In the genomic region with DNA sequence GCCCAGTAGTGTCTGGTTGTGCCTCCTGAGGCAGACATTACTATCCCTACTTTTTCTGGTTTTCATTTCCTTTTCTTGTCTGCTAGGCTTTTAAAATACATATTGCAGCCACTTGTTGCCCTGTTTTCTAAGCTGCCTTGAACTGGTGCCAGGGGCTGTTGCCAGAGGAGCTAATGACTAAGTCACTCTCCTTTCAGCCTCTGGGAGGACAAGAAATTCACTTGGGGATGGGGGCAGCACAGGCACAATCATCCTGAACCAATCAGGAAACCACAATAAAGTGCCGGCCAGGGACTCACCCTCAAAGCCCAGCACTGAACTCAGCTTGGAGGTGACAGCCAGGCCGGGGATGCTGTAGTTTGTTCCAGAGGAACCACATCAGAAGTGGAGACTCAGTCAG, we compare ENCODE assay signal across 9 mouse cellular contexts.
DNase-seq lines count a peak whose midpoint lies in the region; ATAC-seq lines count a peak whose summit lies in the region.
"Had no signal": no experiment of that assay in that cellular context is flagged by ENCODE, and none has a peak within 500 bp of the region (broad histone marks: within the 10 kb centered on the region; RNA-seq: fewer than 3 reads in every experiment).

No protein-coding gene starts in this region.

- no peaks in the 10 kb centered on the region for H3K27me3 ChIP-seq in forebrain, embryonic 14.5 days (replicated peaks; ENCODE audit: control insufficient read depth, insufficient read depth, low read length)
- no peaks in the 10 kb centered on the region for H3K27me3 ChIP-seq in forebrain, embryonic 16.5 days (replicated peaks; ENCODE audit: control insufficient read depth, insufficient read depth, low read length)
- H3K27me3 ChIP-seq: embryonic facial prominence, embryonic 13.5 days had no signal

- H3K27ac ChIP-seq in forebrain, embryonic 14.5 days (ENCODE audit: low read depth, low read length): no peak overlapping the region
- no peak overlapping the region for H3K27ac ChIP-seq in forebrain, embryonic 16.5 days (ENCODE audit: low read length)
- H3K27ac ChIP-seq: embryonic facial prominence, embryonic 13.5 days had no signal

- ATAC-seq in forebrain, embryonic 14.5 days: no peak
- ATAC-seq in forebrain, embryonic 16.5 days: no peak

- peak; percentile 16 for DNase-seq in forebrain, embryonic 14.5 days (ENCODE audit: low spot score)
- peak; percentile 3 to 47 for DNase-seq in urinary bladder, postnatal 36 days (ENCODE audit: low spot score in 2 of 2)
- no peak for DNase-seq in urinary bladder, adult 2 months (ENCODE audit: low spot score)
- DNase-seq in kidney, postnatal 36 days: peak; percentile 41 to 66
- DNase-seq in embryo, embryonic 10 days (ENCODE audit: low spot score): no peak
- no peak for DNase-seq in spleen, postnatal 14 days (ENCODE audit: low spot score in 2 of 2)
- DNase-seq in embryo, embryonic 9.5 days (ENCODE audit: extremely low spot score): no peak

- H3K36me3 ChIP-seq in forebrain, embryonic 14.5 days (ENCODE audit: control insufficient read depth, insufficient read depth, low read length): no peaks in the 10 kb centered on the region
- no peaks in the 10 kb centered on the region for H3K36me3 ChIP-seq in forebrain, embryonic 16.5 days (ENCODE audit: control insufficient read depth, insufficient read depth)
- H3K36me3 ChIP-seq: embryonic facial prominence, embryonic 13.5 days had no signal

- no peaks in the 10 kb centered on the region for H3K4me1 ChIP-seq in forebrain, embryonic 14.5 days (ENCODE audit: control insufficient read depth, insufficient read depth, low read length)
- H3K4me1 ChIP-seq in forebrain, embryonic 16.5 days (replicated peaks; ENCODE audit: control insufficient read depth, insufficient read depth, low read length): no peaks in the 10 kb centered on the region

- H3K9me3 ChIP-seq in forebrain, embryonic 14.5 days (replicated peaks; ENCODE audit: control insufficient read depth, low read length): no peaks in the 10 kb centered on the region
- H3K9me3 ChIP-seq in forebrain, embryonic 16.5 days (ENCODE audit: control insufficient read depth, low read length): no peaks in the 10 kb centered on the region
- H3K9me3 ChIP-seq: embryonic facial prominence, embryonic 13.5 days had no signal

- no peak overlapping the region for H3K9ac ChIP-seq in forebrain, embryonic 14.5 days (ENCODE audit: low read length)
- H3K9ac ChIP-seq in forebrain, embryonic 16.5 days (replicated peaks; ENCODE audit: low read depth, low read length): no peak overlapping the region
- H3K9ac ChIP-seq: embryonic facial prominence, embryonic 13.5 days had no signal

- no peak overlapping the region for H3K4me2 ChIP-seq in forebrain, embryonic 14.5 days (ENCODE audit: low read length)
- H3K4me2 ChIP-seq in forebrain, embryonic 16.5 days (ENCODE audit: low read length): no peak overlapping the region
- H3K4me2 ChIP-seq: embryonic facial prominence, embryonic 13.5 days had no signal

- H3K4me3 ChIP-seq in forebrain, embryonic 14.5 days (ENCODE audit: low read depth, low read length): no peak overlapping the region
- H3K4me3 ChIP-seq in forebrain, embryonic 16.5 days (replicated peaks; ENCODE audit: low read length): no peak overlapping the region
- H3K4me3 ChIP-seq: embryonic facial prominence, embryonic 13.5 days had no signal

- 85% methylated on average over 2 of the region's 2 CpGs for WGBS in forebrain, embryonic 14.5 days
- 73% methylated on average over 2 of the region's 2 CpGs for WGBS in forebrain, embryonic 16.5 days

Comparison
In these comparisons a context has a peak if more than half of its experiments do, and no peak if none do; other contexts are left out.
1. DNase-seq: peak in forebrain, embryonic 14.5 days (single experiment), urinary bladder, postnatal 36 days (2 of 2) and kidney, postnatal 36 days (2 of 2); none in urinary bladder, adult 2 months (single experiment), embryo, embryonic 10 days (single experiment), spleen, postnatal 14 days (0 of 2) and embryo, embryonic 9.5 days (single experiment).